Mouse (Mus musculus): ENCODE results near the gene Necab2. TPM values are rescaled to one million over a fixed set of nuclear protein-coding genes. Genes with fewer than 3 reads are reported as not detected.
A peak's percentile ranks its signal among the peaks of the same experiment; 100 is the strongest.

The Necab2 gene
- polyA plus RNA-seq, 1 experiment from 2014 or later = 26.0 TPM

- no peaks in the 10 kb centered on the region for H3K9me3 ChIP-seq
- H3K4me3 ChIP-seq = no peak overlapping the region
- WGBS = 48% methylated on average over 7 of the region's 7 CpGs
- H3K27me3 ChIP-seq = peaks cover 40% of the 10 kb centered on the region
- 0 out of 2 replicates have a peak, but pooled peaks have one; percentile 25 for ATAC-seq (ENCODE audit: low FRiP score, low read depth)
- no peak overlapping the region for H3K9ac ChIP-seq (replicated peaks)
- H3K27ac ChIP-seq (replicated peaks) = no peak overlapping the region
- H3K36me3 ChIP-seq = no peaks in the 10 kb centered on the region
- no peak overlapping the region for H3K4me2 ChIP-seq (replicated peaks)
- peaks cover 55% of the 10 kb centered on the region for H3K4me1 ChIP-seq
These were observed 17.2 kb downstream of the Necab2 start for GRCm38 (mm10) chr8:119463709-119464108.

DNA sequence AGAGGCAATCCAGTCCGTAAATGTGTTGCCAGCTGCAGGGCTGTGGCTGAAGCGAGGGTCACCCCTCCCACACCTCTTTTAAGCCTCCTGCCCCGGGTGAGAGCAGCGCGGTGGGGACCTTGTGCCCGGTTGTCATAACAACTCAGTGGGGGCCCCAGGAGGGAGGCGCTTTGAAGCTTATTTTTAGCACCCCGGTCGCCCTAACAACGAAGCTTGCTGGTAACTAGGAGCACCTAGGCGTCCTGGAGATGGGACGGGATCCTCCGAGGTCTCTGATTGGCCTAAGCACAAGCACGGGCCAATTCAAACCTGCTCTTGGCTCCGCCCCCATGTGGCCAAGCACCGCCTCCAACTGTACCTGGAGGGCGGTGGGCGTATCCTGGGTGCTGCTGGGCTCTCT lies 19.6 kb downstream of the Necab2 start:
- H3K4me1 ChIP-seq = peaks cover 41% of the 10 kb centered on the region
- 0 out of 2 replicates have a peak overlapping the region, but pooled peaks have one; percentile 36 for H3K27ac ChIP-seq (replicated peaks)
- H3K27me3 ChIP-seq = peaks cover 40% of the 10 kb centered on the region
- WGBS = 3% methylated on average over 18 of the region's 18 CpGs
- ATAC-seq (ENCODE audit: low FRiP score, low read depth) = peak; percentile 53; the same call in 1 of the 2 replicates
- no peaks in the 10 kb centered on the region for H3K36me3 ChIP-seq
- no peaks in the 10 kb centered on the region for H3K9me3 ChIP-seq
- no peak overlapping the region for H3K4me3 ChIP-seq
- no peak overlapping the region for H3K9ac ChIP-seq (replicated peaks)
- peak overlapping the region; percentile 42 for H3K4me2 ChIP-seq (replicated peaks)

DNA sequence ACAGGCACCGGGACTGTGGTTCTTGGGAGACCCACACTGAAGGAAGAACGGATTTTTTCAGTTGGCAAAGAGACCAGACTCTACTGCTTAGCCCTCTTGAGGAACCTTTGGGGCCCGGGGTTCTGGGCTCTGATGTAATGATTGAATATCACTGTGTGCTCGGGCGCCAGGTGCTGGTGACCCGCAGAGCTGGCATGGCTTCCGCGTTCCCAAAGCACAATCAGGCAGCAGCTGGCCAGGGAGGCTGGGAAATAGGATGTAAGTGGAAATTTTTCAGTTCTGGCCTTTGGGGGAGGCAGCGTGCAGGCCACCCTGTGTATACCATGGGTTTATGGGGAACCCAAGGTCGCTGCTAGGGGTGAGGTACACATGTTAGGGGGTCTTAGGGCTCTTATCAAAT lies 20.3 kb downstream of the Necab2 start:
- Histone ChIP-seq H3K9me3 (no peaks in the 10 kb centered on the region), H3K27ac (replicated peaks) (peak overlapping the region; percentile 36; the same call in 1 of the 2 replicates), H3K36me3 (no peaks in the 10 kb centered on the region), H3K9ac (replicated peaks) (no peak overlapping the region), H3K4me1 (peaks cover 35% of the 10 kb centered on the region), H3K27me3 (peaks cover 34% of the 10 kb centered on the region), H3K4me2 (replicated peaks) (no peak overlapping the region), H3K4me3 (no peak overlapping the region)
- WGBS = 72% methylated on average over 10 of the region's 10 CpGs
- ATAC-seq (ENCODE audit: low FRiP score, low read depth) = no peak

GRCm38 (mm10) chr8:119468091-119468490 lies 21.6 kb downstream of the Necab2 start:
- ATAC-seq (ENCODE audit: low FRiP score, low read depth) = no peak
- 95% methylated on average over 8 of the region's 8 CpGs for WGBS

DNA sequence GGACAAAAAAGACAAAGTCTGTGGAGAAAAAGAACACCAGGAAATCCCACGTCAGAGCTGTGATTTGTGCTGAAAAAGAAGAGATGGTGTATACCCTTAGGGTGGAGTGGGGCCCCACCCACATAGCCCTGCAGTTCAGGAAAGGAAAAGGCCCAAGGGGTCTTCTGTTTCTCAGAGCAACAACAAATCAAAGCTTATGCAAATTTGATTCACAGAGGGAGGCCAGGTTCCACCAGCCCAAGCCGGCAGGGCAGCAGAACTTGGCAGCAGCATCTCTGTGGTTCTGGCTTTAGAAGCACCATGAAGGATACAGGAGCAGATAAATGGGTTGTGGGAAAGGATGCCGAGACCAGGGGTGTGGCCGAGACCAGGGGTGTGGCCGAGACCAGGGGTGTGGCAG lies 32.2 kb downstream of the Necab2 start:
- no peak overlapping the region for H3K27ac ChIP-seq (replicated peaks)
- 30% methylated on average over 5 of the region's 5 CpGs for WGBS
- H3K27me3 ChIP-seq = no peaks in the 10 kb centered on the region
- no peak overlapping the region for H3K4me2 ChIP-seq (replicated peaks)
- no peak for ATAC-seq (ENCODE audit: low FRiP score, low read depth)
- no peak overlapping the region for H3K4me3 ChIP-seq
- no peaks in the 10 kb centered on the region for H3K9me3 ChIP-seq
- no peaks in the 10 kb centered on the region for H3K36me3 ChIP-seq
- H3K4me1 ChIP-seq = no peaks in the 10 kb centered on the region; the same call in 1 of the 2 replicates
- no peak overlapping the region for H3K9ac ChIP-seq (replicated peaks)

More at GRCm38 (mm10) chr8:119468091-119468490, 21.6 kb downstream of the Necab2 start:
- Histone ChIP-seq H3K9ac (replicated peaks) (no peak overlapping the region), H3K4me2 (replicated peaks) (no peak overlapping the region), H3K36me3 (0 out of 2 replicates have a peak, but pooled peaks cover 3% of the 10 kb centered on the region), H3K4me3 (no peak overlapping the region), H3K4me1 (peaks cover 35% of the 10 kb centered on the region), H3K27me3 (peaks cover 23% of the 10 kb centered on the region), H3K27ac (replicated peaks) (no peak overlapping the region), H3K9me3 (no peaks in the 10 kb centered on the region)

- Histone ChIP-seq H3K27ac (replicated peaks) (no peak overlapping the region), H3K4me3 (no peak overlapping the region), H3K4me1 (no peaks in the 10 kb centered on the region), H3K9me3 (no peaks in the 10 kb centered on the region), H3K4me2 (replicated peaks) (no peak overlapping the region), H3K9ac (replicated peaks) (no peak overlapping the region), H3K36me3 (no peaks in the 10 kb centered on the region), H3K27me3 (peaks cover 4% of the 10 kb centered on the region)
- no peak for ATAC-seq (ENCODE audit: low FRiP score, low read depth)
- WGBS = 87% methylated on average over 11 of the region's 11 CpGs
These were observed 37.8 kb downstream of the Necab2 start for GRCm38 (mm10) chr8:119484145-119484896.

- Histone ChIP-seq H3K27me3 (peaks cover 5% of the 10 kb centered on the region), H3K4me2 (replicated peaks) (no peak overlapping the region), H3K36me3 (no peaks in the 10 kb centered on the region), H3K9ac (replicated peaks) (no peak overlapping the region), H3K4me1 (peaks cover 7% of the 10 kb centered on the region; the same call in 1 of the 2 replicates), H3K27ac (replicated peaks) (no peak overlapping the region), H3K4me3 (no peak overlapping the region), H3K9me3 (no peaks in the 10 kb centered on the region)
- no peak for ATAC-seq (ENCODE audit: low FRiP score, low read depth)
- 81% methylated on average over 7 of the region's 7 CpGs for WGBS
These were observed 40.6 kb downstream of the Necab2 start for GRCm38 (mm10) chr8:119487093-119487492.

DNA sequence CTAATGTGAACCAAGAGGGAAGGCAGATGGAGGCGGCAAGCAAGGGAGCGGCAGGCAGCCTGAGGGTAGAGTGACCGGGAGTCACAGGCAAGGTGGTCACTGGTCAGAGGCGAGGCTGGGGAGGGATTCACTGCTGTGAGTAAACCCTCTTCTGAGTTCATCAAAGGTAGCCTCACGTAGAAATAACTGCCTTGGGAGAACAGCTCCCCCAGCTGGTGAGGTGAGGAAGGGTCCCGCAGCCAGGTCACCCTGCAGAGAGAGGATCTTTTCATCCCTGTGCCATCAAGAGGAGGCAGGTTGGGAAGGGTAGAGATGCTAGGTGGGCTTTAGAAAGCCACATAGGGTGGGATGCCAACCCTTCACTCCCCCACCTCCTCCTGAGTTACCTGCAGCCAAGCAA lies 50.3 kb downstream of the Necab2 start:
- H3K4me3 ChIP-seq = no peak overlapping the region
- no peak overlapping the region for H3K9ac ChIP-seq (replicated peaks)
- H3K27ac ChIP-seq (replicated peaks) = no peak overlapping the region
- H3K27me3 ChIP-seq = peaks cover 12% of the 10 kb centered on the region; the same call in 1 of the 2 replicates
- H3K9me3 ChIP-seq = no peaks in the 10 kb centered on the region
- H3K36me3 ChIP-seq = no peaks in the 10 kb centered on the region
- WGBS = 23% methylated on average over 6 of the region's 6 CpGs
- H3K4me2 ChIP-seq (replicated peaks) = no peak overlapping the region
- no peak for ATAC-seq (ENCODE audit: low FRiP score, low read depth)
- peaks cover 14% of the 10 kb centered on the region for H3K4me1 ChIP-seq

DNA sequence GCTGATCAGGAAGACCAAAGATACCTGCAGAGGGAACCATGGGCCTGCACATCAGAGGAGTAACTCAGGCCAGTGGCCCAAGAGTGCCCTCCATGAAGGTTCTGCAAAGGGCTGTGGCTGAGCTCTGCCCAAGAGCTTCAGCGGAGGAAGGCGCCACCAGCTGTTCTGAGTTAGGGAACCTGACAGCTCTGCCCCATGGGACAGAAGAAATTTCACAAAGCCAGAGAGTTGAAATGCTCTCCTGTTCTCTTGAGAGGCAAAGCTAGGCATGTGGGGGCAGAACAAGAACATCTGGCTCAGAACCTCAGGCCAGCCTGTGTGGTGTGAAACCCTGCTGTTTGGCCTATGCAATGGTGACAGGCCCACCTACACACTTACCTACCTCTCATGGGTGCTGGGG lies 53.3 kb downstream of the Necab2 start:
- 95% methylated on average over 2 of the region's 2 CpGs for WGBS

GRCm38 (mm10) chr8:119501598-119501997 lies 55.1 kb downstream of the Necab2 start, which contains the start of gene Slc38a8:
Gene Slc38a8, minus strand, starts transcription at chr8:119501698.
- H3K9ac ChIP-seq (replicated peaks) = no peak within 1 kb of the TSS
- H3K27me3 ChIP-seq = peaks cover 6% of the 10 kb centered on the region; the same call in 1 of the 2 replicates
- 0 out of 2 replicates have a peak, but pooled peaks cover 10% of the 10 kb centered on the region for H3K36me3 ChIP-seq
- H3K9me3 ChIP-seq = no peaks in the 10 kb centered on the region
- no peak for ATAC-seq (ENCODE audit: low FRiP score, low read depth)
- 37% methylated on average over 5 of the region's 5 CpGs for WGBS
- no peak within 1 kb of the TSS for H3K27ac ChIP-seq (replicated peaks)
- no peak within 1 kb of the TSS for H3K4me2 ChIP-seq (replicated peaks)
- peaks cover 58% of the 10 kb centered on the region for H3K4me1 ChIP-seq
- H3K4me3 ChIP-seq = no peak within 1 kb of the TSS

More for the DNA sequence above, 53.3 kb downstream of the Necab2 start:
- no peak overlapping the region for H3K4me2 ChIP-seq (replicated peaks)
- H3K4me3 ChIP-seq = no peak overlapping the region
- no peaks in the 10 kb centered on the region for H3K9me3 ChIP-seq
- H3K4me1 ChIP-seq = peaks cover 44% of the 10 kb centered on the region
- ATAC-seq (ENCODE audit: low FRiP score, low read depth) = no peak
- H3K36me3 ChIP-seq = 0 out of 2 replicates have a peak, but pooled peaks cover 4% of the 10 kb centered on the region
- no peak overlapping the region for H3K27ac ChIP-seq (replicated peaks)
- H3K9ac ChIP-seq (replicated peaks) = no peak overlapping the region
- peaks cover 6% of the 10 kb centered on the region; the same call in 1 of the 2 replicates for H3K27me3 ChIP-seq

DNA sequence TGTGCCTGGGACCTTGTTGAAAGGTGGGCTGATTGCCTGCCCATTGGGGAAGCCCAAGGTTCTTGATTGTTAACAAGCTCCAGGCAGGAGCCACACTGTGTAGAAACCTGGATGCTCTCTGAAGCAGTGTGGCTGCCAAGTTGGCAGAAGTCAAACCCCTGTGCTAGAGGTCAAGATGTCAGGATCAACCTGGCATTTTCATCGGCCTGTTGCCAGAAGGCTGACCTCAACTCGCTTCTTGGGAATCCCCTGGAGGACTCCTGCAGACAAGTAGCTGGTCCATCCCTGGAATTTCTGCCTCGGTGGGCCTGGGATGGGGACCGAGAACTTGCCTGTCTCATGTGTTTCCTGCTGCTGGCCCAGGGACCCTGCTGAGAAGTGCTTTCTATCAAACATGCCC lies 55.6 kb downstream of the Necab2 start:
- no peak overlapping the region for H3K27ac ChIP-seq (replicated peaks)
- H3K4me2 ChIP-seq (replicated peaks) = no peak overlapping the region
- peaks cover 4% of the 10 kb centered on the region; the same call in 1 of the 2 replicates for H3K27me3 ChIP-seq
- H3K9ac ChIP-seq (replicated peaks) = no peak overlapping the region
- ATAC-seq (ENCODE audit: low FRiP score, low read depth) = no peak
- no peak overlapping the region for H3K4me3 ChIP-seq
- H3K36me3 ChIP-seq = peaks cover 12% of the 10 kb centered on the region; the same call in 1 of the 2 replicates
- WGBS = 64% methylated on average over 4 of the region's 4 CpGs
- no peaks in the 10 kb centered on the region for H3K9me3 ChIP-seq
- H3K4me1 ChIP-seq = peaks cover 56% of the 10 kb centered on the region

GRCm38 (mm10) chr8:119503191-119503767 lies 56.8 kb downstream of the Necab2 start:
- H3K27ac ChIP-seq (replicated peaks) = no peak overlapping the region
- no peaks in the 10 kb centered on the region; the same call in 1 of the 2 replicates for H3K27me3 ChIP-seq
- H3K9ac ChIP-seq (replicated peaks) = no peak overlapping the region
- H3K4me2 ChIP-seq (replicated peaks) = no peak overlapping the region
- no peak overlapping the region for H3K4me3 ChIP-seq
- ATAC-seq (ENCODE audit: low FRiP score, low read depth) = peak; percentile 42; the same call in 1 of the 2 replicates
- peaks cover 50% of the 10 kb centered on the region for H3K4me1 ChIP-seq
- H3K36me3 ChIP-seq = peaks cover 22% of the 10 kb centered on the region
- no peaks in the 10 kb centered on the region for H3K9me3 ChIP-seq
- 35% methylated on average over 10 of the region's 10 CpGs for WGBS
